Mouse (Mus musculus) midbrain, embryonic 10.5 days (tissue): ENCODE results near the gene Hs6st3. TPM values are rescaled to one million over a fixed set of nuclear protein-coding genes. Genes with fewer than 3 reads are reported as not detected.
A peak's percentile ranks its signal among the peaks of the same experiment; 100 is the strongest.

ENCODE experiments used
- DNase-seq: peaks from one replicate; pipeline ENCODE4 v3.0.0-alpha.2; 2017; ENCODE audit warnings: low spot score
- H3K27ac ChIP-seq: fragments of 300-500 bp; sonication (generic); replicated peaks from 2 replicates; pipeline ENCODE4 v1.5.1; 2016; ENCODE audit warnings: mild to moderate bottlenecking
- H3K27me3 ChIP-seq: fragments of 300-500 bp; sonication (generic); 2 replicates; pipeline ENCODE4 v1.6.1; 2016; ENCODE audit warnings: low read depth, mild to moderate bottlenecking; ENCODE audit not compliant: poor library complexity, severe bottlenecking
- H3K36me3 ChIP-seq: fragments of 300-500 bp; sonication (generic); 2 replicates; pipeline ENCODE4 v1.6.1; 2016; ENCODE audit warnings: mild to moderate bottlenecking, moderate library complexity
- H3K4me1 ChIP-seq: fragments of 300-500 bp; sonication (generic); 2 replicates; pipeline ENCODE4 v1.6.1; 2016
- H3K4me3 ChIP-seq: fragments of 300-500 bp; sonication (generic); 2 replicates; pipeline ENCODE4 v1.5.1; 2016; ENCODE audit warnings: mild to moderate bottlenecking, moderate library complexity
- H3K9me3 ChIP-seq: fragments of 300-500 bp; sonication (generic); replicated peaks from 2 replicates; pipeline ENCODE4 v1.6.1; 2016; ENCODE audit warnings: mild to moderate bottlenecking
- WGBS: fragments of 180-500 bp; shearing (Covaris S2); methylation state at CpG from one replicate; pipeline ENCODE4 v1.1.7; 2016; 5-methylcytosine and 5-hydroxymethylcytosine counted together
- polyA plus RNA-seq: library from polyadenylated mRNA; unstranded; fragments of >200 nt; fragmentation: Nextera tagmentation; extraction: Ambion mirVana; gene quantifications from 2 replicates; pipeline ENCODE4 v1.2.1, GENCODE M21; 2016

Gene Hs6st3
- polyA plus RNA-seq, 1 experiment from 2014 or later: not detected

- no peaks in the 10 kb centered on the region for H3K4me1 ChIP-seq
- no peak for DNase-seq
- no peak overlapping the region for H3K27ac ChIP-seq
- H3K36me3 ChIP-seq: no peaks in the 10 kb centered on the region
- H3K27me3 ChIP-seq: no peaks in the 10 kb centered on the region
- WGBS: 92% methylated on average over 11 of the region's 11 CpGs
- no peak overlapping the region for H3K4me3 ChIP-seq
- H3K9me3 ChIP-seq: no peaks in the 10 kb centered on the region
Observed at GRCm38 (mm10) chr14:119798561-119798960, 660.4 kb downstream of the Hs6st3 start.

GRCm38 (mm10) chr14:119800856-119801255 is 662.7 kb downstream of the Hs6st3 start:
- Histone ChIP-seq H3K4me1 (no peaks in the 10 kb centered on the region), H3K4me3 (no peak overlapping the region), H3K27me3 (no peaks in the 10 kb centered on the region), H3K36me3 (no peaks in the 10 kb centered on the region), H3K9me3 (no peaks in the 10 kb centered on the region), H3K27ac (no peak overlapping the region)
- 92% methylated on average over 11 of the region's 11 CpGs for WGBS
- no peak for DNase-seq

- DNase-seq: no peak
- Histone ChIP-seq H3K27me3 (no peaks in the 10 kb centered on the region), H3K9me3 (no peaks in the 10 kb centered on the region), H3K36me3 (no peaks in the 10 kb centered on the region), H3K4me3 (no peak overlapping the region), H3K4me1 (peaks cover 6% of the 10 kb centered on the region), H3K27ac (no peak overlapping the region)
- WGBS: 95% methylated on average over 4 of the region's 4 CpGs
Observed at GRCm38 (mm10) chr14:119813898-119814297, 675.8 kb downstream of the Hs6st3 start.

DNA sequence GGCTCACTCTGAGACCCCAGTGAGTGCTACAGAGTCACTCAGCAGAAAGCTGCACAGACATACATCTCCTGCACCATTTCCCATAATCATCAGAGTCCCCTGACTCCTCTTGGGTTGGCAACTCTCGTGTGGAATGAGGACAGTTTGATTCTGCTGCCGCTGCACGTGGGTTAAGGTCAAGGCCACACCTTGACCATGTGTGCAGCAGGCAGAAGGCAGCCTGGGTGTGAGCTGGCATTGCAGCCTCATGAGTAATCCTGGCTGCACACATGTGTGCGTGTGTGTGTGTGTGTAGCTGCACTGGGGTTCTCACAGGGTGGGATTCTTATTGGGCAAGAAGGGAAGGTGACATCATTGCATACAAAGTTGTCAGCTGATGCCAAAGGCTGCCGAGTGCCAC is 677.5 kb downstream of the Hs6st3 start:
- no peak overlapping the region for H3K4me3 ChIP-seq
- H3K27ac ChIP-seq: no peak overlapping the region
- no peak for DNase-seq
- H3K27me3 ChIP-seq: no peaks in the 10 kb centered on the region
- H3K4me1 ChIP-seq: peaks cover 9% of the 10 kb centered on the region
- 81% methylated on average over 5 of the region's 5 CpGs for WGBS
- no peaks in the 10 kb centered on the region for H3K9me3 ChIP-seq
- H3K36me3 ChIP-seq: no peaks in the 10 kb centered on the region

GRCm38 (mm10) chr14:119820562-119820961 is 682.4 kb downstream of the Hs6st3 start:
- no peak overlapping the region for H3K4me3 ChIP-seq
- no peak overlapping the region for H3K27ac ChIP-seq
- peaks cover 9% of the 10 kb centered on the region for H3K4me1 ChIP-seq
- DNase-seq: no peak
- 54% methylated on average over 6 of the region's 6 CpGs for WGBS
- H3K36me3 ChIP-seq: no peaks in the 10 kb centered on the region
- no peaks in the 10 kb centered on the region for H3K27me3 ChIP-seq
- no peaks in the 10 kb centered on the region for H3K9me3 ChIP-seq

DNA sequence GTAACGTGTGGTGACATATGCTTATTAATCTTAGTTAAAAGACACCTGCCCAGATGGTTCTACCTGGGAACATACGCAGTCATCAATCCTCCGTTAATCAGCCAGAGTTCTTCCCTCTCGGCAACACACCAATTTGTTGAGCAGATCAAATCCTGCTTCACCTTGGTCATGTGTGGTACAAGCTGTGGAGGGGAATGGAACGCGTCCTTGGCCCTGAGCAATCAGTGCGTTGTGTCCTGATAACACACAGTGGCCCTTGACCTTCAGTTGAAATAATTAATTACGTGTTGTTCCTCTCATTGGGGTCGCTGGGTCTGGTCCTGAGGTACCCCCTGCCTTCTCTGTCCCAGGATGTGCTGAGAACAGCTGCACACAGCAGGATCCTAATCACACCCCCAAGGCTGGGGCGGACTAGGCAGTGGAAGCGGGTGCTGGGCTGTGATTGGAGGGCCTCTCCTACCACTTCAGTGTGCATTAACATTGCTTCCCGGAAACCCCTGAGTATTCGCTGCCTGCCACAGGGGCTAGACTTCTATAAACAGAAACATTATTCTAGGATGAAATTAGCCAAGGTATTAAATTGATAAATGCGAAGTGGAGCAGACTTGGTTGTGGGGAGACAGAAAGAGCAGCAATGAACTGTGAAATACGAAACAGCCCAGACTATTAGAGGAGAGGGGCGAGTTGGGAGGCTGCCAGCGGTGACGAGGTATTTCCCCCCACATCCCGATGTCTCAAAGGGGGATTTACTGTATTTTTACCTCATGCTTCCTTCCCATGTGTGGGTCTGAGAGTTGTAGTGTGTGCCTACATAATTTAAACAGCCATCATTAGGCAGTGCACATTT is 693.2 kb downstream of the Hs6st3 start:
- 0 out of 2 replicates have a peak overlapping the region, but pooled peaks have one; percentile 13 for H3K27ac ChIP-seq
- DNase-seq: no peak
- 50% methylated on average over 19 of the region's 19 CpGs for WGBS

DNA sequence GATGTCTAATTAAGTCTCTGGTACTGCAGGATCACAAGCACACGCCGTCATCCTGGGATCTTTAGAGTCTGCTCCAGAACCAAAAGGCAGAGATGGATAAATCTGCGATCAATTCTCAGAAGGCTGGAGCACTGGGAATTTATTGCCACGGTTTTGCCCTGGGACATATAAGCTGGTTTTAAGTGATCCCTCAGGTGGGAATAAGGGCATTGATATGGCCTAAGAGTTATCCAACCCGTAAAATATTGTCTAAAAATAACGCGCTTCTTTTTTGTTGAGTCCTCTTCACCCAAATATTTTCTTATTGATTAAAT is 693.8 kb downstream of the Hs6st3 start:
- Histone ChIP-seq H3K9me3 (no peaks in the 10 kb centered on the region), H3K36me3 (no peaks in the 10 kb centered on the region), H3K27me3 (no peaks in the 10 kb centered on the region), H3K27ac (no peak overlapping the region), H3K4me3 (no peak overlapping the region), H3K4me1 (peaks cover 34% of the 10 kb centered on the region)
- no peak for DNase-seq
- WGBS: 83% methylated on average over 7 of the region's 7 CpGs

More for the DNA sequence above, 693.2 kb downstream of the Hs6st3 start:
- Histone ChIP-seq H3K4me3 (no peak overlapping the region), H3K4me1 (peaks cover 34% of the 10 kb centered on the region), H3K9me3 (no peaks in the 10 kb centered on the region), H3K36me3 (no peaks in the 10 kb centered on the region), H3K27me3 (no peaks in the 10 kb centered on the region)

DNA sequence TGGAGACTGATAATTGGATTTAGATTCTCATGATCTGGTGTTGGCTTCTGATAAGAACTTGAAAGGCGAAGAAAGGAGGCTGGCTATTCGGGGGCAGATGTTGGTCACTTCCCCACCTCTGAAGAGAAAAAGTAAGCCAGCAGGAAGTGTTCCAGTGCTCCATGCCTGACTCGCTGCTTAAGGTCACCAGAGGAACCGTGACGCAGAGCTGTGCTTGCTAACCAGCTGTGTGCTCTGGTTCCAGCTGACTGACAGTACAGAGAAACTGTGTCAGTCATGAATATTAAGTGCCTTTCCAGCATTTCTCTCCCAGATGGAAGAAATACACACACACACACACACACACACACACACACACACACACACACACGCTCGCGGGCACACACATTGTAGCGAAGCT is 694.8 kb downstream of the Hs6st3 start:
- peak; percentile 30 for DNase-seq
- Histone ChIP-seq H3K27ac (no peak overlapping the region), H3K27me3 (no peaks in the 10 kb centered on the region), H3K4me3 (no peak overlapping the region), H3K4me1 (peaks cover 34% of the 10 kb centered on the region), H3K36me3 (no peaks in the 10 kb centered on the region), H3K9me3 (no peaks in the 10 kb centered on the region)
- WGBS: 52% methylated on average over 9 of the region's 9 CpGs

DNA sequence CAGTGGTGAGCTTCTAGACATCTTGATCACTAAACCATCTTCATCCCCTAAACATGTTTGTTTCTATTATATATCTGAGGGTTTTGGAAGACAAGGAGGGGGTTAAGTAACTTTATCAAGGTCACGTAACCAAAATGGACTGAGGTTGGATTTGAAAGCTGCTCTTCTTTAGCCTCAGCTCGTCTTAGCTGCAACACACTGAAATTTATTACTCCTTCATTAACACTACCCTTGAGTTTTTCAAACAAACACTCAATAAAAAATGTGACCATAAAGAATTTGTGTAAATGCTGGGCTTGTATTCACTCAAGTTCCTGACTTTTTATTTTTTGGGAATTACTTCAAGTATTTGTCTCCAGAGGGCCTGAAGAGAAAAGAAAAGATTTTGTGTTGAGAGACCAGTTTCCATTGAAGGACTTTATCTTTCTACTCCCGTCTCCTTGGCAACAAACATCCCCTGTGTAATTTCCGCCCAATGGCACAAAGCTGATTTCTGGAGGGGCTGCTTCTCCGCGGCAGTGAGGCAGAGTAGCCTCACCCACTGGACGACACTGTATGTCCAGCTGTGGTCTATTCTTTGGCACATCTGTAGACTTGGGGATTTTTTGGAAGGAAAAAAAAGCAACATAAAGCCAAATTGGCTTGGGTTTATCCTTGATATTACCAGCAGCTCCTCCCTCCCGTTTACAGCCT is 696.0 kb downstream of the Hs6st3 start:
- Histone ChIP-seq H3K27me3 (no peaks in the 10 kb centered on the region), H3K4me3 (no peak overlapping the region), H3K4me1 (peaks cover 34% of the 10 kb centered on the region), H3K9me3 (no peaks in the 10 kb centered on the region), H3K27ac (no peak overlapping the region), H3K36me3 (no peaks in the 10 kb centered on the region)
- peak; percentile 31 for DNase-seq
- 47% methylated on average over 8 of the region's 8 CpGs for WGBS

DNA sequence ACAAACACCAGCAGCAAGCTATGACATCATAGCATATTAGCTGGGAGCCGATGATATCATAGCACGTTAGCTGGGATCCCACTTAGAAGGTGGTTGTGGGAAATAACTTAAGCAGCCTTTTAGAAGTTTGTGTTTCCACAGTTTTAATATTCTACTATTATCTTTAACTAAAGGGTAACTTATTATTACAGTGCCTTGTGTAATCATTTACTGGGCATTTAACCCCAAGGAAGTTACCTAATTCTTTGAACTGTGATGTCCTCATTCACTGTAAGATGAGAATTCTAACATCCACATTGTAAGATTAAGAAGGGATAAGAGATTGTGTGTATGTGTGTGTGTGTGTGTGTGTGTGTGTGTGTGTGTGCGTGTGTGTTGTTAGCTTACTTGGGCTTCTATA is 697.9 kb downstream of the Hs6st3 start:
- Histone ChIP-seq H3K36me3 (no peaks in the 10 kb centered on the region), H3K4me1 (peaks cover 38% of the 10 kb centered on the region), H3K27ac (no peak overlapping the region), H3K27me3 (no peaks in the 10 kb centered on the region), H3K9me3 (no peaks in the 10 kb centered on the region), H3K4me3 (no peak overlapping the region)
- no peak for DNase-seq
- WGBS: 92% methylated on average over 3 of the region's 3 CpGs

GRCm38 (mm10) chr14:119847540-119847939 is 709.4 kb downstream of the Hs6st3 start:
- no peak overlapping the region for H3K4me3 ChIP-seq
- no peak for DNase-seq
- H3K27ac ChIP-seq: no peak overlapping the region
- H3K9me3 ChIP-seq: no peaks in the 10 kb centered on the region
- WGBS: 85% methylated on average over 12 of the region's 12 CpGs
- no peaks in the 10 kb centered on the region for H3K27me3 ChIP-seq
- peaks cover 10% of the 10 kb centered on the region for H3K4me1 ChIP-seq
- H3K36me3 ChIP-seq: no peaks in the 10 kb centered on the region

GRCm38 (mm10) chr14:119848759-119849298 is 710.7 kb downstream of the Hs6st3 start:
- Histone ChIP-seq H3K27me3 (no peaks in the 10 kb centered on the region), H3K4me1 (peaks cover 10% of the 10 kb centered on the region), H3K4me3 (no peak overlapping the region), H3K27ac (no peak overlapping the region), H3K36me3 (no peaks in the 10 kb centered on the region), H3K9me3 (no peaks in the 10 kb centered on the region)
- WGBS: 84% methylated on average over 4 of the region's 4 CpGs
- no peak for DNase-seq

- no peaks in the 10 kb centered on the region for H3K27me3 ChIP-seq
- DNase-seq: no peak
Observed at GRCm38 (mm10) chr14:119849338-119849737, 711.2 kb downstream of the Hs6st3 start.

More at GRCm38 (mm10) chr14:119849338-119849737, 711.2 kb downstream of the Hs6st3 start:
- 92% methylated on average over 7 of the region's 7 CpGs for WGBS
- Histone ChIP-seq H3K27ac (no peak overlapping the region), H3K9me3 (no peaks in the 10 kb centered on the region), H3K36me3 (no peaks in the 10 kb centered on the region), H3K4me3 (no peak overlapping the region), H3K4me1 (peaks cover 10% of the 10 kb centered on the region)
